Mouse (Mus musculus): ENCODE measurements around the gene Cd59a. TPM values are rescaled to one million over a fixed set of nuclear protein-coding genes. Genes with fewer than 3 reads are reported as not detected.

Gene Cd59a
- polyA plus RNA-seq (2012; rRNA removed; ENCODE audit: low replicate concordance): 3.1 and 3.4 TPM in 2 replicates

GRCm38 (mm10) chr2:104095741-104096213 is at the start of gene Cd59a:
TSS of gene Cd59a (plus strand) at chr2:104095801.

GRCm38 (mm10) chr2:104065526-104065925 is 30.1 kb upstream of the Cd59a start, which contains the start of gene Gm10912:
TSS of gene Gm10912 (plus strand) at chr2:104065826.

GRCm38 (mm10) chr2:104068450-104068849 is 27.2 kb upstream of the Cd59a start, which contains the start of gene Gm10799:
TSS of gene Gm10799 (minus strand) at chr2:104068550.

GRCm38 (mm10) chr2:104069704-104070185 is 25.9 kb upstream of the Cd59a start, which contains the start of gene Cd59b:
TSS of gene Cd59b (plus strand) at chr2:104069849.

GRCm38 (mm10) chr2:104122505-104123378 is 27.1 kb downstream of the Cd59a start, which contains the start of gene A930018P22Rik:
TSS of gene A930018P22Rik (plus strand) at chr2:104122769.

Other genes starting within 250 kb of the Cd59a start
- gene Lmo2, start 137.8 kb upstream of the Cd59a start, polyA plus RNA-seq (2012; rRNA removed; ENCODE audit: low replicate concordance): 4.4 and 7.9 TPM in 2 replicates
- 2.9 and 3.5 TPM in 2 replicates for gene Fbxo3, start 68.1 kb upstream of the Cd59a start, polyA plus RNA-seq (2012; rRNA removed; ENCODE audit: low replicate concordance)
- gene 4931422A03Rik, start 67.4 kb upstream of the Cd59a start, polyA plus RNA-seq (2012; rRNA removed; ENCODE audit: low replicate concordance): not detected in 2 replicates
- not detected in 2 replicates for gene Gm10912, start 30.0 kb upstream of the Cd59a start, polyA plus RNA-seq (2012; rRNA removed; ENCODE audit: low replicate concordance)
- gene Gm10799, start 27.3 kb upstream of the Cd59a start, polyA plus RNA-seq (2012; rRNA removed; ENCODE audit: low replicate concordance): not detected in 2 replicates
- 0.71 and 2.7 TPM in 2 replicates for gene Cd59b, start 26.0 kb upstream of the Cd59a start, polyA plus RNA-seq (2012; rRNA removed; ENCODE audit: low replicate concordance)
- 0.23 TPM in 1 of 2 replicates, not detected in the other for gene A930018P22Rik, start 27.0 kb downstream of the Cd59a start, polyA plus RNA-seq (2012; rRNA removed; ENCODE audit: low replicate concordance)